Mouse (Mus musculus) small intestine, adult 2 months (tissue): ENCODE data around the gene Rnf126.

Source experiments
- CTCF ChIP-seq: fragments of 200-500 bp; IDR thresholded peaks from 2 replicates; pipeline ENCODE4 v1.5.1; 2012; ENCODE audit warnings: low read depth, mild to moderate bottlenecking, control low read depth, inconsistent platforms, low read length, moderate library complexity, mixed read lengths; ENCODE audit not compliant: insufficient replicate concordance, insufficient read length; ENCODE audit errors: extremely low read depth
- POLR2A ChIP-seq: fragments of 200-500 bp; IDR thresholded peaks from 2 replicates; pipeline ENCODE4 v1.6.1; 2012; ENCODE audit warnings: low read depth, mild to moderate bottlenecking, control low read depth, inconsistent platforms, low read length, moderate library complexity

GRCm38 (mm10) chr10:79779193-79779592 is 12.4 kb upstream of the Rnf126 start:
- TF ChIP-seq CTCF (no peak), POLR2A (no peak)
